Mouse (Mus musculus) spleen, postnatal 4 days (tissue): ENCODE results near the gene Olfr77.

Experiments used
- DNase-seq, 2 experiments: peaks; one replicate each; pipeline ENCODE4 v3.0.0; 2022; ENCODE audit warnings: low spot score in 2 of 2

The Olfr77 gene

DNA sequence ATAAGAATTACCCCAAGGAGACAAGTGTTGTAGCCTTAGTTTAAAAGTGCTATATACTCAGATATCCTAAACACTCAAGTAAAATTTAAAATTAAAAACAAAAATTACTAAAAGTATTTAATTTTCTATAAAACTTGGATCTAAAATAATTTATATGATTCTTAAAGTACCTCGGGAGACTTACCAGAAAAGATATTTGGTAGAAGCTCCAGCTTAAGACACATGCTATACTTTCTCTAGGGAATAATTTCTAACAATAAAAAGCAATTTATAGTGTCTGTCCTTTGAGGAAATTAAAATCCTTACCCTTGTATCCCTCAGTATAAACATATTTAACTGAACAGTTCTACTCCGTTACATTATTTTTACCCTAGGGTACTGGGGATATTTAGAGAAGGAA, at the start of gene Olfr77:
TSS of gene Olfr77 (plus strand) at position 301 of the 400 bp plus-strand sequence.
- DNase-seq, result no peak

DNA sequence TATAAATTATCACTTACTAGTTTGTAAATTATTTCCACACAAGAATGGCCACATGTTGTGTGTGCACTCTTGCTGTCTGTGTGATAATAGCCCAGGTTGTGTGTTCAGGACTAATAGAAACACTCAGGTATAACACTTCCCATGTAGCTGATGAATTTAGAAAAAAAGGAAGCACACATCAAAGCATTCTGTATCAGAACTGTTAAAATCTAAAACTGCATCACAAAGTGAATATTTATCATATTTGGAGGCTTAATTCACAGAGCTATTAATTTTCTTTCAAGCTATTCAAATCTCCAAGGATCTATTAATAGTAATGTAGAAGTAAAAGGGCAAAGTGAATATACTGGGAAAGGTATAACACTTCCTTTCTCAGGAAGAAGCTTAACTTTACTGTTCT, 28.8 kb upstream of the Olfr77 start, which contains the start of gene Olfr862:
TSS of gene Olfr862 (minus strand) at position 101 of the 400 bp plus-strand sequence.
- no peak for DNase-seq

DNA sequence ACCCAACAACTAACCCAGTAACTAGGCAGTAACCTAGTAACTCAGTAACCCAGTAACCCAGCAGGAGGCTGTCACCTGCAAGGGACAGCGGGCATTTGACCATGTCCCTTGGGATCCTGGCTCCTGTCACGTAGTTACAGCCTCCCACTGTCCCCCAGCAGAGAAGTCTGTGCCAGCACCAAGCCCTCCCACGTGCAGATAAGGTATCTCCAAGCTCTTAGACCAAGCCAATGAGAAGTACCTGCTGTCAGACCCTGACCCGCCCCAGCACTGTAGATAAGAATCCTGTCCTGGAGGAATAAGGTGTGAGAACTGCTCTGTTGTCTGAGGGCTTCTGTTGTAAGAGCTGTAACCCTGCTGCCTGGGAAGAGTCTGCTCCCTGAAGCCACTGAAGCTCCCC, 5.5 kb upstream of the Olfr77 start:
- no peak for DNase-seq
